ENCODE assay signal across 22 mouse cellular contexts in the genomic region with DNA sequence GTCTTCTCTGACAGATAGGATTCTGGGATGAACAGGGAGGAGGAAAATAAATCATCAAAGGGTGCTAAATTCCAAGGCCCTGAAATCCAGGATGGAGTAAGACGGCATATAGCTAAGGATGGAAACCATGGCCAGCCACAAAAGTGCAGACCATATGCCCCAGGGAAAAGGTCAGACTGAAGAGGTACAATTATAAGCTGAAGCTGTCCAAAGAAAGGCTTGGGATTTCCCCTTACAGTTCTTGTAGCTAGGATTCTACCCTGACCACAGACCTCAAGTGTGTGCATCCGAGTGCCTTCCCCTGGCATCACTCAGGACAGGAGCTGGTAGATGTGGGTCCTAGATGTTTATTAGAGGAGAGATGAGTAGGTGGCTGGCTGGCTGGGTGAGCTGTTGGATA.
DNase-seq lines count a peak whose midpoint lies in the region; ATAC-seq and TF ChIP-seq lines count a peak whose summit lies in the region.
"Had no signal": no experiment of that assay in that cellular context is flagged by ENCODE, and none has a peak within 500 bp of the region (broad histone marks: within the 10 kb centered on the region; RNA-seq: fewer than 3 reads in every experiment).

No protein-coding gene starts in this region.

- TF ChIP-seq POLR2A in heart, adult 2 months (IDR thresholded peaks at IDR 0.05; ENCODE audit: insufficient read depth, low read depth, low read length) = no peak
- TF ChIP-seq POLR2A in CH12.LX (IDR thresholded peaks at IDR 0.05; ENCODE audit: low read depth, low read length) = no peak

- ATAC-seq in embryonic facial prominence, embryonic 14.5 days (ENCODE audit: low read depth) = 0 out of 2 replicates have a peak, but pooled peaks have one; percentile 26
- ATAC-seq in embryonic facial prominence, embryonic 15.5 days (ENCODE audit: insufficient number of reproducible peaks, low FRiP score, low TSS enrichment, low read depth) = 0 out of 2 replicates have a peak, but pooled peaks have one; percentile 57
- no peak for ATAC-seq in granulocyte monocyte progenitor cell, adult 5-6 weeks (replicated peaks; ENCODE audit: poor library complexity, severe bottlenecking)
- no peak for ATAC-seq in forebrain, embryonic 16.5 days
- ATAC-seq: activated CD4-positive, CD25-positive, alpha-beta regulatory T cell, adult 4 months; CD4-positive, CD25-positive, alpha-beta regulatory T cell, adult 4 months; Patski had no signal

- DNase-seq in embryonic facial prominence, embryonic 14.5 days (ENCODE audit: low spot score) = peak; percentile 22
- no peak for DNase-seq in embryonic facial prominence, embryonic 10.5 days (ENCODE audit: low spot score)
- DNase-seq in heart, adult 11 months = peak; percentile 3
- no peak for DNase-seq in heart, adult 2 months
- DNase-seq in CH12.LX (ENCODE audit: extremely low read depth) = peak; percentile 60
- DNase-seq: adrenal gland, adult 2 months; adrenal gland, adult 8-10 months; adrenal gland, postnatal 10 days; adrenal gland, postnatal 14 days; adrenal gland, postnatal 25 days; adrenal gland, postnatal 36 days; B cell, adult 2 months; cerebellum, adult 11 months; cerebellum, adult 11-12 months; cerebellum, adult 18-20 months had no signal

- TF ChIP-seq EP300 in heart, adult 2 months (IDR thresholded peaks at IDR 0.05; ENCODE audit: insufficient read depth, low read depth, low read length) = no peak
- TF ChIP-seq EP300 in CH12.LX (IDR thresholded peaks at IDR 0.05; ENCODE audit: low read length) = 0 out of 2 replicates have a peak, but pooled peaks have one; percentile 42

- TF ChIP-seq RAD21 in CH12.LX (IDR thresholded peaks at IDR 0.05; ENCODE audit: low read depth, low read length) = no peak

- H3K4me2 ChIP-seq in embryonic facial prominence, embryonic 14.5 days (ENCODE audit: low read depth, low read length) = no peak overlapping the region
- H3K4me2 ChIP-seq in CH12.LX (ENCODE audit: insufficient read depth, low read depth, poor library complexity, severe bottlenecking) = peak overlapping the region; percentile 69
- H3K4me2 ChIP-seq in embryonic facial prominence, embryonic 15.5 days (replicated peaks) = no peak overlapping the region
- H3K4me2 ChIP-seq in forebrain, embryonic 16.5 days (ENCODE audit: low read length) = no peak overlapping the region

- no peak for TF ChIP-seq CTCF in heart, adult 2 months (IDR thresholded peaks at IDR 0.05)
- TF ChIP-seq CTCF in CH12.LX (conservative IDR thresholded peaks at IDR 0.05 in 1 of 2, IDR thresholded peaks at IDR 0.05 in 1 of 2; ENCODE audit: low read depth in 2 of 2, low read length in 2 of 2) = no peak

- WGBS in embryonic facial prominence, embryonic 14.5 days = 80% methylated on average over 2 of the region's 2 CpGs
- 84% methylated on average over 2 of the region's 2 CpGs for WGBS in embryonic facial prominence, embryonic 10.5 days
- 89% methylated on average over 2 of the region's 2 CpGs for WGBS in heart, adult 2 months
- 83% methylated on average over 2 of the region's 2 CpGs for WGBS in embryonic facial prominence, embryonic 15.5 days
- 89% methylated on average over 2 of the region's 2 CpGs for WGBS in forebrain, embryonic 16.5 days

- H3K27me3 ChIP-seq in embryonic facial prominence, embryonic 14.5 days (replicated peaks; ENCODE audit: control insufficient read depth, insufficient read depth, low read length) = no peaks in the 10 kb centered on the region
- no peaks in the 10 kb centered on the region for H3K27me3 ChIP-seq in embryonic facial prominence, embryonic 10.5 days (replicated peaks; ENCODE audit: low read depth, poor library complexity, severe bottlenecking)
- H3K27me3 ChIP-seq in heart, adult 2 months (ENCODE audit: control insufficient read depth, insufficient read depth, low read length) = no peaks in the 10 kb centered on the region
- no peaks in the 10 kb centered on the region for H3K27me3 ChIP-seq in CH12.LX (replicated peaks)
- H3K27me3 ChIP-seq in embryonic facial prominence, embryonic 15.5 days = no peaks in the 10 kb centered on the region
- no peaks in the 10 kb centered on the region for H3K27me3 ChIP-seq in forebrain, embryonic 16.5 days (replicated peaks; ENCODE audit: control insufficient read depth, insufficient read depth, low read length)
- H3K27me3 ChIP-seq: Patski had no signal

- H3K9me3 ChIP-seq in embryonic facial prominence, embryonic 14.5 days (ENCODE audit: control insufficient read depth, low read length) = no peaks in the 10 kb centered on the region
- H3K9me3 ChIP-seq in embryonic facial prominence, embryonic 10.5 days = no peaks in the 10 kb centered on the region
- H3K9me3 ChIP-seq in CH12.LX (replicated peaks; ENCODE audit: low read length) = no peaks in the 10 kb centered on the region
- no peaks in the 10 kb centered on the region for H3K9me3 ChIP-seq in embryonic facial prominence, embryonic 15.5 days (replicated peaks)
- H3K9me3 ChIP-seq in forebrain, embryonic 16.5 days (ENCODE audit: control insufficient read depth, low read length) = no peaks in the 10 kb centered on the region
- H3K9me3 ChIP-seq: G1E had no signal

- H3K27ac ChIP-seq in embryonic facial prominence, embryonic 14.5 days (replicated peaks; ENCODE audit: low read depth, low read length) = no peak overlapping the region
- H3K27ac ChIP-seq in embryonic facial prominence, embryonic 10.5 days (replicated peaks) = no peak overlapping the region
- no peak overlapping the region for H3K27ac ChIP-seq in heart, adult 2 months
- H3K27ac ChIP-seq in CH12.LX (ENCODE audit: insufficient read depth, low read depth) = no peak overlapping the region
- no peak overlapping the region for H3K27ac ChIP-seq in embryonic facial prominence, embryonic 15.5 days (replicated peaks)
- H3K27ac ChIP-seq in forebrain, embryonic 16.5 days (ENCODE audit: low read length) = no peak overlapping the region

- intact Hi-C loops in heart, adult 2 months (cut with DNase I) = no loop called here

- no peaks in the 10 kb centered on the region for H3K4me1 ChIP-seq in embryonic facial prominence, embryonic 14.5 days (ENCODE audit: control insufficient read depth, insufficient read depth, low read length)
- peaks cover 7% of the 10 kb centered on the region for H3K4me1 ChIP-seq in embryonic facial prominence, embryonic 10.5 days
- no peaks in the 10 kb centered on the region for H3K4me1 ChIP-seq in heart, adult 2 months (ENCODE audit: control insufficient read depth, insufficient read depth, low read length)
- peaks cover 16 to 22% of the 10 kb centered on the region in 2 experiments for H3K4me1 ChIP-seq in CH12.LX (ENCODE audit: control insufficient read depth in 1 of 2, insufficient read depth in 2 of 2)
- 0 out of 2 replicates have a peak, but pooled peaks cover 4% of the 10 kb centered on the region for H3K4me1 ChIP-seq in embryonic facial prominence, embryonic 15.5 days
- H3K4me1 ChIP-seq in forebrain, embryonic 16.5 days (replicated peaks; ENCODE audit: control insufficient read depth, insufficient read depth, low read length) = peaks cover 5% of the 10 kb centered on the region

- dilution Hi-C loops in CH12.LX (cut with MboI; ENCODE audit: extremely low pct_ligation_motif_present, extremely low pct_unique_long_range_greater_than_20kb, low sequenced_read_pairs) = no loop called here

- H3K79me2 ChIP-seq in heart, adult 2 months (replicated peaks; ENCODE audit: control insufficient read depth, insufficient read depth, low read length) = no peaks in the 10 kb centered on the region
- no peaks in the 10 kb centered on the region for H3K79me2 ChIP-seq in CH12.LX (replicated peaks; ENCODE audit: control insufficient read depth, extremely low read depth, insufficient read depth, poor library complexity, severe bottlenecking)

- in situ Hi-C loops in CH12.LX (cut with MboI; ENCODE audit: low pct_ligation_motif_present, low pct_unique_long_range_greater_than_20kb, low sequenced_read_pairs) = no loop called here

- H3K9ac ChIP-seq in embryonic facial prominence, embryonic 14.5 days (ENCODE audit: low read depth, low read length) = no peak overlapping the region
- no peak overlapping the region for H3K9ac ChIP-seq in heart, adult 2 months (ENCODE audit: low read depth, low read length)
- no peak overlapping the region for H3K9ac ChIP-seq in CH12.LX (ENCODE audit: insufficient read depth, low read depth)
- H3K9ac ChIP-seq in embryonic facial prominence, embryonic 15.5 days = no peak overlapping the region
- H3K9ac ChIP-seq in forebrain, embryonic 16.5 days (replicated peaks; ENCODE audit: low read depth, low read length) = no peak overlapping the region

- H3K4me3 ChIP-seq in embryonic facial prominence, embryonic 14.5 days (ENCODE audit: low read depth, low read length) = no peak overlapping the region
- H3K4me3 ChIP-seq in embryonic facial prominence, embryonic 10.5 days = no peak overlapping the region
- H3K4me3 ChIP-seq in heart, adult 2 months = no peak overlapping the region
- H3K4me3 ChIP-seq in CH12.LX (replicated peaks in 1 of 3; ENCODE audit: low read depth in 2 of 3, low read length in 2 of 3, poor library complexity in 1 of 3) = no peak overlapping the region
- no peak overlapping the region for H3K4me3 ChIP-seq in embryonic facial prominence, embryonic 15.5 days (replicated peaks)
- no peak overlapping the region for H3K4me3 ChIP-seq in forebrain, embryonic 16.5 days (replicated peaks; ENCODE audit: low read length)

- no peaks in the 10 kb centered on the region for H3K36me3 ChIP-seq in embryonic facial prominence, embryonic 14.5 days (ENCODE audit: control insufficient read depth, insufficient read depth, low read length)
- H3K36me3 ChIP-seq in embryonic facial prominence, embryonic 10.5 days (replicated peaks) = no peaks in the 10 kb centered on the region
- no peaks in the 10 kb centered on the region for H3K36me3 ChIP-seq in heart, adult 2 months (ENCODE audit: control insufficient read depth, insufficient read depth, low read length)
- no peaks in the 10 kb centered on the region for H3K36me3 ChIP-seq in CH12.LX (replicated peaks in 1 of 2; ENCODE audit: control insufficient read depth in 1 of 2, insufficient read depth in 1 of 2, low read length in 1 of 2)
- H3K36me3 ChIP-seq in embryonic facial prominence, embryonic 15.5 days = no peaks in the 10 kb centered on the region
- H3K36me3 ChIP-seq in forebrain, embryonic 16.5 days (ENCODE audit: control insufficient read depth, insufficient read depth) = no peaks in the 10 kb centered on the region
- H3K36me3 ChIP-seq: G1E had no signal

TF ChIP-seq in CH12.LX, 34 proteins besides CTCF, POLR2A, EP300 and RAD21 (continues in another document):
- TF ChIP-seq IRF4 (IDR thresholded peaks at IDR 0.05; ENCODE audit: low read depth, low read length) = peak; percentile 50
- TF ChIP-seq TCF12 (IDR thresholded peaks at IDR 0.05; ENCODE audit: low read depth, low read length) = peak; percentile 40; the same call in 1 of the 2 replicates
- TF ChIP-seq ZMIZ1 (IDR thresholded peaks at IDR 0.05; ENCODE audit: low read depth, low read length) = no peak
- no peak for TF ChIP-seq GABPA (IDR thresholded peaks at IDR 0.05; ENCODE audit: insufficient replicate concordance, low read depth, low read length)
- TF ChIP-seq HCFC1 (IDR thresholded peaks at IDR 0.05; ENCODE audit: low read depth, low read length) = no peak
- no peak for TF ChIP-seq CHD1 (IDR thresholded peaks at IDR 0.05; ENCODE audit: low read depth, low read length)
- no peak for TF ChIP-seq JUN (IDR thresholded peaks at IDR 0.05; ENCODE audit: insufficient read depth, low read depth, low read length)
- no peak for TF ChIP-seq ZC3H11A (IDR thresholded peaks at IDR 0.05; ENCODE audit: low read depth, low read length)

Comparison
In these comparisons a context has a peak if more than half of its experiments do, and no peak if none do; other contexts are left out.
1. DNase-seq: peak in embryonic facial prominence, embryonic 14.5 days (single experiment), heart, adult 11 months (single experiment) and CH12.LX (single experiment); none in embryonic facial prominence, embryonic 10.5 days (single experiment) and heart, adult 2 months (0 of 2).
2. ATAC-seq: peak in embryonic facial prominence, embryonic 14.5 days (single experiment) and embryonic facial prominence, embryonic 15.5 days (single experiment); none in granulocyte monocyte progenitor cell, adult 5-6 weeks (single experiment) and forebrain, embryonic 16.5 days (single experiment).